Mouse (Mus musculus) olfactory bulb, adult 2 months (tissue): Measurements from ENCODE around the gene Zfp804b. TPM values are rescaled to one million over a fixed set of nuclear protein-coding genes. Genes with fewer than 3 reads are reported as not detected.
"Not testable (repeated sequence)": the region's sequence is repeated elsewhere in the genome, so short reads cannot be mapped to it uniquely, and the experiment has no call there.

ENCODE experiments used
- H3K27ac ChIP-seq: fragments of 200-500 bp; 2 replicates; pipeline ENCODE4 v1.5.1; 2012; ENCODE audit warnings: low read depth, low read length; ENCODE audit not compliant: insufficient read depth
- H3K4me1 ChIP-seq: fragments of 200-500 bp; 2 replicates; pipeline ENCODE4 v1.6.1; 2012; ENCODE audit warnings: low read length; ENCODE audit not compliant: control insufficient read depth, insufficient read depth
- H3K4me3 ChIP-seq: fragments of 200-500 bp; 2 replicates; pipeline ENCODE4 v1.5.1; 2012; ENCODE audit warnings: mild to moderate bottlenecking, low read depth, low read length, moderate library complexity; ENCODE audit not compliant: insufficient read depth
- CTCF ChIP-seq: fragments of 200-500 bp; IDR thresholded peaks from 2 replicates; pipeline ENCODE4 v1.5.1; 2012; ENCODE audit warnings: low read depth, mild to moderate bottlenecking, low read length, moderate library complexity; ENCODE audit not compliant: insufficient read depth
- POLR2A ChIP-seq: fragments of 200-500 bp; IDR thresholded peaks from 2 replicates; pipeline ENCODE4 v1.6.1; 2012; ENCODE audit warnings: mild to moderate bottlenecking, low read depth, low read length, moderate library complexity; ENCODE audit not compliant: insufficient read depth
- WGBS: fragments of 180-500 bp; shearing (Covaris S2); methylation state at CpG from one replicate; pipeline ENCODE4 v1.1.7; 2018; 5-methylcytosine and 5-hydroxymethylcytosine counted together
- polyA plus RNA-seq: library from polyadenylated mRNA; stranded (reverse); fragments of >200 nt; gene quantifications from 2 replicates; pipeline ENCODE4 v1.2.4, GENCODE M21; 2012; ENCODE audit warnings: low replicate concordance; ENCODE audit not compliant: missing spikeins, insufficient read depth, insufficient read length

The Zfp804b gene
- polyA plus RNA-seq, result not detected in 2 replicates

- Histone ChIP-seq H3K27ac (peak within 1 kb of the TSS; percentile 17), H3K4me3 (peak within 1 kb of the TSS; percentile 65), H3K4me1 (no peaks in the 10 kb centered on the region)
- under 1% methylated on average over 50 of the region's 50 CpGs for WGBS
- no peak for TF ChIP-seq CTCF
- TF ChIP-seq POLR2A, result no peak
These were observed at the start of gene Zfp804b for GRCm38 (mm10) chr5:7344145-7345010. Gene Zfp804b, minus strand, starts transcription at chr5:7344756.

- H3K27ac ChIP-seq, H3K4me3 ChIP-seq, H3K4me1 ChIP-seq: not testable (repeated sequence)
- 97% methylated on average over 1 of the region's 1 CpGs for WGBS
These were observed 20.1 kb upstream of the Zfp804b start for GRCm38 (mm10) chr5:7364616-7365015.

- TF ChIP-seq POLR2A, result no peak
- no peak for TF ChIP-seq CTCF
- H3K4me1 ChIP-seq, result no peaks in the 10 kb centered on the region
- peak overlapping the region; percentile 17; the same call in 1 of the 2 replicates for H3K27ac ChIP-seq
- WGBS, result under 1% methylated on average over 11 of the region's 11 CpGs
- H3K4me3 ChIP-seq, result peak overlapping the region; percentile 65
These were observed 444 bp upstream of the Zfp804b start for GRCm38 (mm10) chr5:7345011-7345389.

GRCm38 (mm10) chr5:7325594-7325993, 19.0 kb downstream of the Zfp804b start:
- 82% methylated on average over 4 of the region's 4 CpGs for WGBS

GRCm38 (mm10) chr5:7303819-7304218, 40.7 kb downstream of the Zfp804b start, which contains the start of gene Tex47:
Gene Tex47, plus strand, starts transcription at chr5:7304119.
- Histone ChIP-seq H3K4me3 (no peak within 1 kb of the TSS), H3K27ac (no peak within 1 kb of the TSS), H3K4me1 (peaks cover 2% of the 10 kb centered on the region; the same call in 1 of the 2 replicates)
- TF ChIP-seq POLR2A (no peak), CTCF (no peak)
- 81% methylated on average over 1 of the region's 1 CpGs for WGBS

More at GRCm38 (mm10) chr5:7325594-7325993, 19.0 kb downstream of the Zfp804b start:
- no peak overlapping the region for H3K27ac ChIP-seq
- TF ChIP-seq CTCF (no peak), POLR2A (no peak)
- H3K4me1 ChIP-seq, result no peaks in the 10 kb centered on the region
- no peak overlapping the region for H3K4me3 ChIP-seq

GRCm38 (mm10) chr5:7302969-7303368, 41.6 kb downstream of the Zfp804b start:
- Histone ChIP-seq H3K4me3 (no peak overlapping the region), H3K4me1 (peaks cover 2% of the 10 kb centered on the region; the same call in 1 of the 2 replicates), H3K27ac (no peak overlapping the region)
- TF ChIP-seq CTCF, result no peak
- TF ChIP-seq POLR2A, result no peak
- 49% methylated on average over 1 of the region's 1 CpGs for WGBS

- no peaks in the 10 kb centered on the region for H3K4me1 ChIP-seq
- H3K27ac ChIP-seq, result no peak overlapping the region
- TF ChIP-seq CTCF, result no peak
- no peak for TF ChIP-seq POLR2A
- WGBS, result 63% methylated on average over 1 of the region's 1 CpGs
- no peak overlapping the region for H3K4me3 ChIP-seq
These were observed 60.2 kb downstream of the Zfp804b start for GRCm38 (mm10) chr5:7284336-7284735.

GRCm38 (mm10) chr5:7276659-7277455, 67.7 kb downstream of the Zfp804b start:
- no peak for TF ChIP-seq CTCF
- TF ChIP-seq POLR2A, result no peak
- 94% methylated on average over 7 of the region's 7 CpGs for WGBS
- H3K4me1 ChIP-seq, result no peaks in the 10 kb centered on the region
- no peak overlapping the region for H3K27ac ChIP-seq
- no peak overlapping the region for H3K4me3 ChIP-seq

GRCm38 (mm10) chr5:7177589-7177988, 167.0 kb downstream of the Zfp804b start:
- Histone ChIP-seq H3K4me3 (no peak overlapping the region), H3K27ac (no peak overlapping the region), H3K4me1 (no peaks in the 10 kb centered on the region)
- 93% methylated on average over 9 of the region's 9 CpGs for WGBS
- TF ChIP-seq CTCF (no peak), POLR2A (no peak)
